Mouse (Mus musculus) c-Kit-positive CD71-positive TER-119-negative erythroid progenitor cells, embryonic 14.5 days (primary cell): ENCODE results near the gene Hist2h2ab.
A peak's percentile ranks its signal among the peaks of the same experiment; 100 is the strongest.
"Not testable (repeated sequence)": the region's sequence is repeated elsewhere in the genome, so short reads cannot be mapped to it uniquely, and the experiment has no call there.

Experiments used
- DNase-seq: peaks from one replicate; pipeline ENCODE4 v3.0.0-alpha.2; 2013; ENCODE audit warnings: low read depth

Hist2h2ab gene

GRCm38 (mm10) chr3:96262216-96262875, 42.7 kb downstream of the Hist2h2ab start:
- DNase-seq = peak; percentile 78

- DNase-seq = peak; percentile 96
Observed at GRCm38 (mm10) chr3:96262979-96263550, 43.4 kb downstream of the Hist2h2ab start, which contains the start of gene Hist2h4. Gene Hist2h4 (minus strand): TSS chr3:96263311.

GRCm38 (mm10) chr3:96263558-96264403, 44.1 kb downstream of the Hist2h2ab start:
- DNase-seq = no peak

- no peak for DNase-seq
Observed at GRCm38 (mm10) chr3:96264404-96264949, 44.8 kb downstream of the Hist2h2ab start.

GRCm38 (mm10) chr3:96266132-96266710, 46.6 kb downstream of the Hist2h2ab start:
- DNase-seq = no peak

- no peak for DNase-seq
Observed at GRCm38 (mm10) chr3:96267541-96267940, 47.9 kb downstream of the Hist2h2ab start.

- peak; percentile 68 for DNase-seq
Observed at GRCm38 (mm10) chr3:96268051-96268775, 48.5 kb downstream of the Hist2h2ab start, which contains the start of gene Hist2h3b. Gene Hist2h3b (plus strand): TSS chr3:96268654.

- DNase-seq = not testable (repeated sequence)
Observed at GRCm38 (mm10) chr3:96268776-96269378, 49.2 kb downstream of the Hist2h2ab start.
